Mouse (Mus musculus) thymus, adult 2 months (tissue): ENCODE measurements around the gene Dnase1l3.

Experiments
- CTCF ChIP-seq: fragments of 200-500 bp; IDR thresholded peaks from 2 replicates; pipeline ENCODE4 v1.5.1; 2012; ENCODE audit warnings: mild to moderate bottlenecking, control low read depth, low read length, moderate library complexity, borderline replicate concordance; ENCODE audit not compliant: control insufficient read depth, poor library complexity, insufficient read depth; ENCODE audit errors: extremely low read depth
- POLR2A ChIP-seq: fragments of 200-500 bp; IDR thresholded peaks from 2 replicates; pipeline ENCODE4 v1.6.1; 2012; ENCODE audit warnings: mild to moderate bottlenecking, low read length, control low read depth, moderate library complexity; ENCODE audit not compliant: control insufficient read depth, poor library complexity, insufficient read depth; ENCODE audit errors: extremely low read depth

DNA sequence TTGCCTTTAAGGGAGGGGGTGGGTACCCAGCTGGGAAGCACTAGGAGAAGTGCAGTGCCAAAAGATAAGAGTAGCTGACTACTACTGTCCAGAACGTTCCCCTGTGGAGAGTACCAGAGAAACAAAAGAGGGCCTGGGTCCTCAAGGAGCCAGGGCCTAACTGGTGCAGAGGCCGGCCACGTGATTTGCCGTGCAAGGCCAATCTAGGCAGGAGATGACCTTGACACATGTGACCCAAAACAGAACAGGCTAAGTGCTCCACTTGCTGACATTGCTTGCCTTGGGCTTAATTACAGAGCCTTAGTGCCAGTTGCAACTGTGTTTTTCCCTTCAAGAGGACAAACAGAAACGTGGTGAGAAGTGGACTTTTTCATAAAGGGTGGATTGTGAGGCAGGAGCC lies 53.0 kb downstream of the Dnase1l3 start:
- TF ChIP-seq CTCF (no peak), POLR2A (no peak)
